Mouse (Mus musculus) limb, embryonic 11.5 days (tissue): ENCODE measurements at regions not wholly inside any gene's neighbourhood (a gene's known extent, or its start where the extent isn't known, plus 50 kb on each side); places are given as distances from the start of the nearest gene placed in this dataset.

Source experiments
- ATAC-seq: fragments of 200-750 bp; cut with Nextera tagmentation; 2 replicates; pipeline ENCODE4 v1.8.0; 2017; ENCODE audit warnings: low read depth; ENCODE audit not compliant: insufficient number of reproducible peaks, low FRiP score, low TSS enrichment
- DNase-seq: peaks from one replicate; pipeline ENCODE4 v3.0.0-alpha.2; 2015; ENCODE audit warnings: low spot score
- H3K27ac ChIP-seq: fragments of 300-500 bp; sonication (generic); replicated peaks from 2 replicates; pipeline ENCODE4 v1.5.1; 2014; ENCODE audit warnings: low read depth, mild to moderate bottlenecking, low read length
- H3K27me3 ChIP-seq: fragments of 300-500 bp; sonication (generic); 2 replicates; pipeline ENCODE4 v1.6.1; 2014; ENCODE audit warnings: mild to moderate bottlenecking, low read length, mixed read lengths; ENCODE audit not compliant: control insufficient read depth, insufficient read depth
- H3K36me3 ChIP-seq: fragments of 300-500 bp; sonication (generic); 2 replicates; pipeline ENCODE4 v1.6.1; 2014; ENCODE audit warnings: mild to moderate bottlenecking, low read length, moderate library complexity, mixed read lengths; ENCODE audit not compliant: control insufficient read depth, insufficient read depth
- H3K4me1 ChIP-seq: fragments of 300-500 bp; sonication (generic); 2 replicates; pipeline ENCODE4 v1.6.1; 2014; ENCODE audit warnings: low read length, mixed read lengths; ENCODE audit not compliant: control insufficient read depth, insufficient read depth
- H3K4me2 ChIP-seq: fragments of 300-500 bp; sonication (generic); 2 replicates; pipeline ENCODE4 v1.6.1; 2014; ENCODE audit warnings: low read depth, mild to moderate bottlenecking, moderate library complexity; ENCODE audit not compliant: severe bottlenecking
- H3K4me3 ChIP-seq: fragments of 300-500 bp; sonication (generic); 2 replicates; pipeline ENCODE4 v1.5.1; 2014; ENCODE audit warnings: low read depth, low read length
- H3K9ac ChIP-seq: fragments of 300-500 bp; sonication (generic); 2 replicates; pipeline ENCODE4 v1.6.1; 2014; ENCODE audit warnings: mild to moderate bottlenecking, low read length
- H3K9me3 ChIP-seq: fragments of 300-500 bp; sonication (generic); 2 replicates; pipeline ENCODE4 v1.6.1; 2016; ENCODE audit warnings: low read length; ENCODE audit not compliant: control insufficient read depth
- WGBS: fragments of 180-500 bp; shearing (Covaris S2); extraction: QIAGEN DNeasy Blood & Tissue Kit; methylation state at CpG from one replicate; pipeline ENCODE4 v1.1.7; 2014; 5-methylcytosine and 5-hydroxymethylcytosine counted together

DNA sequence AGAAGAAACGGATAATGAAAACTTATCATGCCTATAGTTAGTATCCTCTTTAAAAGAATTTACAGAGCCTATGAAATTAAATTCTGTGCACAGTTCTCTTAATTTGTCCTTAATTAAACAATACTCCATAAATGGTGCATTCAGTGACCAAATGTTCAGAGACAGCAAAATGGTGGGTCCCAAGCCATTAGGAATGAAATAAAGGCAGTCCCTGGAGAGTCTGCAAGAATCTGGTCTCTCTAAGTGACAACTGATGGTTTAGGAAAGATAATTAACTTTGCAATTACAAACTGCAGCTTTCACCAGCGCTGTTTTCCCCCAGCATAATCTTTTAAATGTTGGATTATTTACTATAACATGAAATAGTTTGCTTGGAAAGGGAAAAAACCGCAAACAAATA is 376.9 kb upstream of the Kcnh8 start:
- Histone ChIP-seq H3K9ac (no peak overlapping the region), H3K9me3 (no peaks in the 10 kb centered on the region), H3K36me3 (no peaks in the 10 kb centered on the region), H3K27ac (no peak overlapping the region), H3K4me2 (no peak overlapping the region), H3K27me3 (no peaks in the 10 kb centered on the region), H3K4me3 (no peak overlapping the region), H3K4me1 (no peaks in the 10 kb centered on the region)
- DNase-seq (no peak), ATAC-seq (no peak)
- WGBS, result 87% methylated on average over 3 of the region's 3 CpGs

DNA sequence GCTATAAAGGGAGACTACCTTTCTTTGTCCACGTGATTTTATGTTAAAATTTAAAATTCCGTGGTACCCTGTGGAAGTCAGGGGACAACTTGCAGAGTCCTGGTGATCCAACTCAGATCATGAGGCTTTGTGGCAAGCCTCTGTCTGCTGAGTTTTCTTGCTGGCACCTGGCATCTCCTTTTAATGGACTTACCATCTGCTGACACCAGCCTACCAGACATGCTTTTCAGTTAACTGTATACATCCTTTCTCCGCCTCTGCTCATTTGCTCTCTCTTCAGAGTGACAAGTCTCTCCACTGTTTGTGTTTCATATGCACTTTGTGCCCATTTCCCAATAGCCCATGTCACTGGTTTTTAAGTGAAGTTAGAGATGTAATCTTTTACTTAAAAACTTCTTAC is 382.1 kb upstream of the Kcnh8 start:
- Histone ChIP-seq H3K4me3 (no peak overlapping the region), H3K27ac (no peak overlapping the region), H3K9me3 (no peaks in the 10 kb centered on the region), H3K27me3 (no peaks in the 10 kb centered on the region), H3K4me1 (no peaks in the 10 kb centered on the region), H3K36me3 (no peaks in the 10 kb centered on the region), H3K4me2 (no peak overlapping the region), H3K9ac (no peak overlapping the region)
- DNase-seq (no peak), ATAC-seq (no peak)
- 90% methylated on average over 3 of the region's 3 CpGs for WGBS

DNA sequence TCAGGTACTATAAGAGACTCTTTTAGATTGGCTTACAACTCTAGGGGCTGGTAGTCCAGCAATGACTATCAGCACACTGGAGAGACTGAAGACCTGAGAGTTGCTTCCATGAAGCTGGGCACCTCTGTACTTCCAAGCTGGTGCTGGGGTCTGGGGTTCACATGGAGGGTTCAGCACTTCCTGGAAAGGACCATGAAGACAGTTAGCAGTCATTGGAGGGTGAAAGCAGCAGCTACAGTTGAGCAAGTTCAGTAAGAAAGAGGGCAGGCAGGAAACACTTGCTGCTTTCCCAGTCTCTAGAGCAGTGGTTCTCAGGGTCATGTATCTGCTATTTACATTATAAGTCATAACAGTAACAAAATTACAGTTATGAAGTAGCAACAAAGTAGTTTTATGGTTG is 384.3 kb upstream of the Satb1 start:
- Histone ChIP-seq H3K4me3 (no peak overlapping the region), H3K9me3 (no peaks in the 10 kb centered on the region), H3K4me1 (no peaks in the 10 kb centered on the region), H3K9ac (no peak overlapping the region), H3K27me3 (no peaks in the 10 kb centered on the region), H3K36me3 (no peaks in the 10 kb centered on the region), H3K4me2 (no peak overlapping the region), H3K27ac (no peak overlapping the region)
- ATAC-seq, result no peak
- no peak for DNase-seq

DNA sequence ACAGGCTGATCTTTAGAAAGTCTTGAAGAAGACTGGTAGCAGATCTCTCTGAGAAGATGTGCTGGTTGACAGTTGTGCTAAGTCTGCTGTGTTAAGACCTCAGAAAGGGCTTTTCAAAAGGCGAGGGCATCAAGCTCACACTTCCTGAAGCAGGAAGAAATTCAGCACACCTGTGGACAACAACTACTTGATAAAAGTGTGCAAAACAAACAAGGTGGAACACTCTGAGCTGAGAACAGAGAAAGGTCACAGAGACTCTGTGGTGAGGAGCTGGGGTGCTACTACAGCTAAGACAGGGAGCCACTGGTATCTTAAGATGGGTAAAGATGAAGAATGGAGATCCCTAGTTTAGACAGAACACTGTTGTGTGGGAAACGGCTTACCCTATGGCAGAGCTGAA is 379.9 kb upstream of the Satb1 start:
- WGBS, result 84% methylated on average over 2 of the region's 2 CpGs

DNA sequence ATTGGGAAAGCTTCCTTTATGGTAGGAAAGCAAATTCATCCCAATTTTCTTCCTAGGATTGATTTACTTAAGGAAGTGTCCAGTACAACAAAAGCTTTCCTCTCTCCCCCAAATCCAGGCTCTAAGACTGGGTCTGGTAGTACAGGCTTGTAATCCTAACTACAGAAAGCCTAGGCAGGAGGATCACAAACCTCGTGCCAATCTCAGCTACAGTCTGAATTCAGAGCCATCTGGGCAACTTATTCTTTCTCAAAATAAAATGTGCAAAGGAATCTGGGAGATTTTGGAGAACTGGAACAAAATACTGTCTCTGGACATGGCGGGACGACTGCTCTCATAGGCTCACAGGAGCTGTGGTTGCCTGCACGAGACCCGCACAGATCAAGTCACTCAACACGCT is 377.4 kb upstream of the Satb1 start:
- Histone ChIP-seq H3K9me3 (no peaks in the 10 kb centered on the region), H3K27me3 (no peaks in the 10 kb centered on the region), H3K36me3 (no peaks in the 10 kb centered on the region), H3K4me2 (no peak overlapping the region), H3K4me3 (no peak overlapping the region), H3K9ac (no peak overlapping the region), H3K4me1 (no peaks in the 10 kb centered on the region), H3K27ac (no peak overlapping the region)
- no peak for ATAC-seq
- 96% methylated on average over 6 of the region's 6 CpGs for WGBS
- no peak for DNase-seq

More for the DNA sequence above, 379.9 kb upstream of the Satb1 start:
- no peak overlapping the region for H3K27ac ChIP-seq
- no peak for DNase-seq
- H3K9ac ChIP-seq, result no peak overlapping the region
- no peak overlapping the region for H3K4me2 ChIP-seq
- no peaks in the 10 kb centered on the region for H3K4me1 ChIP-seq
- H3K27me3 ChIP-seq, result no peaks in the 10 kb centered on the region
- no peaks in the 10 kb centered on the region for H3K36me3 ChIP-seq
- no peak for ATAC-seq
- H3K9me3 ChIP-seq, result no peaks in the 10 kb centered on the region
- no peak overlapping the region for H3K4me3 ChIP-seq

DNA sequence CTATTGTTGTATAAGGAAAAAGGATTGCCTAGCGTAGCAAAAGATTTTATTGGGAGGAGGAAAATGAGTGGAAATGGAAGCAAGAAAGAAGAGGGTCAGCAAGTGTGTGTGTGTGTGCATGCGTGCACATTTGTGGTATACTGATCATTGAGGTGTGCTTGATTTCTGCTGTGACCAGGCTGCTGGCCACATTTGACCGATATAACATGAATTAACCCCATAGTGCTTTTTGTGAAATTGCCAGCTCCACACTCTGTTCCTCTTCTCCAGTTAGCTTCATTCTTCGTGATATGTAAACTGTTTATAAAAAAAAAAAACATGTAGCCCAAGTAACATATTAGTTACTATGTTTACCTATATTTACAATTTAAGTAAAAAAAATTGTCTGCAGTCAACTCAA is 364.6 kb upstream of the Satb1 start:
- Histone ChIP-seq H3K4me2 (no peak overlapping the region), H3K9me3 (no peaks in the 10 kb centered on the region), H3K4me1 (no peaks in the 10 kb centered on the region), H3K27me3 (no peaks in the 10 kb centered on the region), H3K9ac (no peak overlapping the region), H3K36me3 (no peaks in the 10 kb centered on the region), H3K4me3 (no peak overlapping the region), H3K27ac (no peak overlapping the region)
- ATAC-seq (no peak), DNase-seq (no peak)
- 92% methylated on average over 4 of the region's 4 CpGs for WGBS

DNA sequence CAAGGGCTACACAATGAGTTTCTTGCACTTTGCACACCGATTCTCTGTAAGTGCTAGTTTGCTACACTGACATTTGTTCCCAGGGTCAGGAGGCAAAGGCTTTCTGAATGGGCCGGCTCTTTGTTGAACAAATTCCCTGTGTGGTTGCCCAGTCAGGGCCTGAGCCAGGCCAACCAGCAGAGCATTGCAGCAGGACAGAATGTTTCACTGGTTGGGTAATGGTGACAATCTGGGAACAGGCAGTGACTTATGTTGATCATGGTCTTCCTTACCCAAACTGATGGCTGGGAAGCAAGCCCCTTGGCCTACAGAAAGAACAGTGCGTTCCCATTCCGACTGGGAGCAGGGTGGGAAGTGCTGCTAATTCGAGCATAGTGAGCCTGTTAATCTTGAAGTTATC is 363.7 kb upstream of the Satb1 start:
- Histone ChIP-seq H3K4me1 (no peaks in the 10 kb centered on the region), H3K4me2 (no peak overlapping the region), H3K9ac (no peak overlapping the region), H3K27ac (no peak overlapping the region), H3K36me3 (no peaks in the 10 kb centered on the region), H3K9me3 (no peaks in the 10 kb centered on the region), H3K4me3 (no peak overlapping the region), H3K27me3 (no peaks in the 10 kb centered on the region)
- 90% methylated on average over 5 of the region's 5 CpGs for WGBS
- ATAC-seq, result no peak
- DNase-seq, result no peak

DNA sequence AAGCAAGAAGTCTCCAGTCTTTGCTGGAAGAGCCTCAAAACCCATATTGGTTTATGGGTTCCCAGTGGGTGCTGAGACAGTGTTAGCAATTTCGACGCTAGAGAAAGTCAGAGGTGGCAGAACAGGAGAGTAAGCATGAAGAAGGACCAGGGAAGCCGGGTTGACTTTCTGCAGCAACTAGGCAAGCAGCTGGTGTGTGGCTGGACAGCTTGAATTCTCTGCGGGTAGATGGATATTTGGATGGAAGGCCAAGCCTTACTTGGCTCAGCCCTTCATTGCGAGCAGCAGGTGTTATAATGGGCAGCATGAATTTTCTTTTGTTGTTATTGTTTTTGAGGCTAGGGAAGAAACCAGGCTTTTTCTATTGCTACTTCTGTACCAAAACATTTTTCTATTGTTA is 362.7 kb upstream of the Satb1 start:
- H3K4me2 ChIP-seq, result no peak overlapping the region
- no peak overlapping the region for H3K27ac ChIP-seq
- ATAC-seq (no peak), DNase-seq (no peak)
- H3K9ac ChIP-seq, result no peak overlapping the region
- no peak overlapping the region for H3K4me3 ChIP-seq
- no peaks in the 10 kb centered on the region for H3K9me3 ChIP-seq
- no peaks in the 10 kb centered on the region for H3K36me3 ChIP-seq
- no peaks in the 10 kb centered on the region for H3K27me3 ChIP-seq
- 86% methylated on average over 5 of the region's 5 CpGs for WGBS
- H3K4me1 ChIP-seq, result no peaks in the 10 kb centered on the region

DNA sequence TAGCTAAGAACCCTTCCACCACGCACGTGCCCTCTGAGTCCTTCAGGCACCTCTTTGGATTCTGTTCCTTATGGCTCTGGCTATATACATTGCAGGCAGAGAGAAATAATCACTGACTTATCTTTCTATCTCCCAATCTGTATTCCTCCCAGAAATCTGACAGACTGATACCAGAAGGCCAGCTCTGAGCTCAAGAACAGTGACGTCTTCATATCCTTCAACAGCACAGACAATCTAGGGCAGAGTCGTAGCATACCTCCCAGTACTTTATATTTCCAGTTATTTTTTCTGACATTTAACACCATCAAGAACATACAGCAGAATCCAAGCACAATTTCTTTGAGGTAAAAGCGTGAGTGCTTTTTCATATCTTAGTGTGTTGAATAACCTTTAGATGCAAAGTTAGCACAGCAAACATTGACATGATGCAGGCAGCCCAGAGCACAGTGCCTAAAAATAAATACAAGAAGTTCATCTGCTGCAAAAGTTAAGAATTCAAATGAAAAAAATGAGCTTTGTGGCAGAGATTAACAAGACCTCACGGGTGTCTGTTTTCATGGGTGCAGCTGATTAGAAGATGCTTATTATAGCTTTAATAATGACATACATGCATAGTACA is 358.1 kb upstream of the Satb1 start:
- no peaks in the 10 kb centered on the region for H3K27me3 ChIP-seq
- no peak overlapping the region for H3K4me3 ChIP-seq
- H3K9me3 ChIP-seq, result no peaks in the 10 kb centered on the region
- H3K4me1 ChIP-seq, result no peaks in the 10 kb centered on the region
- DNase-seq, result no peak
- no peak for ATAC-seq
- no peak overlapping the region for H3K4me2 ChIP-seq
- 89% methylated on average over 6 of the region's 6 CpGs for WGBS
- H3K36me3 ChIP-seq, result no peaks in the 10 kb centered on the region
- no peak overlapping the region for H3K27ac ChIP-seq
- H3K9ac ChIP-seq, result no peak overlapping the region
